Mouse (Mus musculus) limb, embryonic 12.5 days (tissue): ENCODE measurements around the gene Lrrc26. TPM values are rescaled to one million over a fixed set of nuclear protein-coding genes. Genes with fewer than 3 reads are reported as not detected.

ENCODE experiments used
- ATAC-seq: fragments of 200-750 bp; cut with Nextera tagmentation; 2 replicates; pipeline ENCODE4 v1.8.0; 2017; ENCODE audit warnings: low read depth, moderate TSS enrichment; ENCODE audit not compliant: insufficient number of reproducible peaks, insufficient read depth, low FRiP score, low TSS enrichment
- H3K27ac ChIP-seq: fragments of 300-500 bp; sonication (generic); 2 replicates; pipeline ENCODE4 v1.5.1; 2016; ENCODE audit warnings: mild to moderate bottlenecking, moderate library complexity
- H3K27me3 ChIP-seq: fragments of 300-500 bp; sonication (generic); 2 replicates; pipeline ENCODE4 v1.6.1; 2016; ENCODE audit warnings: mild to moderate bottlenecking, moderate library complexity
- H3K36me3 ChIP-seq: fragments of 300-500 bp; sonication (generic); 2 replicates; pipeline ENCODE4 v1.6.1; 2016; ENCODE audit warnings: mild to moderate bottlenecking, moderate library complexity
- H3K4me1 ChIP-seq: fragments of 300-500 bp; sonication (generic); replicated peaks from 2 replicates; pipeline ENCODE4 v1.6.1; 2016
- H3K4me2 ChIP-seq: fragments of 300-500 bp; sonication (generic); 2 replicates; pipeline ENCODE4 v1.6.1; 2016; ENCODE audit warnings: mild to moderate bottlenecking, moderate library complexity
- H3K4me3 ChIP-seq: fragments of 300-500 bp; sonication (generic); replicated peaks from 2 replicates; pipeline ENCODE4 v1.5.1; 2016; ENCODE audit warnings: mild to moderate bottlenecking
- H3K9ac ChIP-seq: fragments of 300-500 bp; sonication (generic); replicated peaks from 2 replicates; pipeline ENCODE4 v1.6.1; 2016; ENCODE audit warnings: mild to moderate bottlenecking, moderate library complexity
- H3K9me3 ChIP-seq: fragments of 300-500 bp; sonication (generic); 2 replicates; pipeline ENCODE4 v1.6.1; 2016; ENCODE audit warnings: mild to moderate bottlenecking, moderate library complexity
- WGBS: fragments of 180-500 bp; shearing (Covaris S2); methylation state at CpG from one replicate; pipeline ENCODE4 v1.1.7; 2016; 5-methylcytosine and 5-hydroxymethylcytosine counted together
- polyA plus RNA-seq: library from polyadenylated mRNA; unstranded; fragments of >200 nt; fragmentation: Nextera tagmentation; extraction: Ambion mirVana; gene quantifications from 2 replicates; pipeline ENCODE4 v1.2.1, GENCODE M21; 2016

Gene Lrrc26
- polyA plus RNA-seq, 1 experiment from 2014 or later: not detected

DNA sequence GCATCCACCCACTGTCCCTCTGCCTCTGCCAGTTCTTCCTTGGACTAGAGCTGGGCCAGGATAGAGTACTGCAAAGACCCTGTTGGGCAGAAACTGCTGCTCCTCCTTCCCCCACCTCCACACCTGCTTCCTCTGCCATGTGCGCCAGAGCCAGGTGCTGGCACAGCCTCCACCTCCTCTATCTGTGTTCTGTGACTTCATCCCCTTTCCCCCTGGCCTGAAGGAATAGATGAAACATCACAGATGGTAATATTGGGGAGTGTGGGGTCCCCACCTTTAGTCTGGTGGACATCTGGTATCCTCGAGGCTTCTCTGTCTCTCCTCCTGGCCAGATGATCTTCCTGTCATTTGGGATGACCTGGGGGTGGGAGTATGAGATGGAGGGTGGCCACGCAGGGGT is 13.7 kb downstream of the Lrrc26 start:
- Histone ChIP-seq H3K27ac (no peak overlapping the region), H3K4me3 (no peak overlapping the region), H3K4me1 (0 out of 2 replicates have a peak, but pooled peaks cover 6% of the 10 kb centered on the region), H3K4me2 (no peak overlapping the region), H3K36me3 (no peaks in the 10 kb centered on the region), H3K9ac (no peak overlapping the region), H3K27me3 (peaks cover 59% of the 10 kb centered on the region), H3K9me3 (no peaks in the 10 kb centered on the region)
- WGBS: 61% methylated on average over 3 of the region's 3 CpGs
- ATAC-seq: no peak

- Histone ChIP-seq H3K4me3 (peak overlapping the region; percentile 45), H3K9ac (no peak overlapping the region), H3K4me2 (peak overlapping the region; percentile 85), H3K4me1 (0 out of 2 replicates have a peak, but pooled peaks cover 6% of the 10 kb centered on the region), H3K27ac (no peak overlapping the region), H3K36me3 (no peaks in the 10 kb centered on the region), H3K9me3 (no peaks in the 10 kb centered on the region), H3K27me3 (peaks cover 63% of the 10 kb centered on the region)
- 72% methylated on average over 7 of the region's 7 CpGs for whole genome bisulfite sequencing
- no peak for ATAC-seq
Observed at GRCm38 (mm10) chr2:25303931-25304656, 14.4 kb downstream of the Lrrc26 start.

GRCm38 (mm10) chr2:25304657-25305541 is 15.2 kb downstream of the Lrrc26 start:
- Histone ChIP-seq H3K4me3 (peak overlapping the region; percentile 45), H3K4me2 (peak overlapping the region; percentile 85), H3K27me3 (peaks cover 70% of the 10 kb centered on the region), H3K9me3 (no peaks in the 10 kb centered on the region), H3K36me3 (no peaks in the 10 kb centered on the region), H3K27ac (no peak overlapping the region), H3K9ac (peak overlapping the region; percentile 51), H3K4me1 (0 out of 2 replicates have a peak, but pooled peaks cover 6% of the 10 kb centered on the region)
- ATAC-seq: peak; percentile 58
- 3% methylated on average over 37 of the region's 45 CpGs for WGBS

DNA sequence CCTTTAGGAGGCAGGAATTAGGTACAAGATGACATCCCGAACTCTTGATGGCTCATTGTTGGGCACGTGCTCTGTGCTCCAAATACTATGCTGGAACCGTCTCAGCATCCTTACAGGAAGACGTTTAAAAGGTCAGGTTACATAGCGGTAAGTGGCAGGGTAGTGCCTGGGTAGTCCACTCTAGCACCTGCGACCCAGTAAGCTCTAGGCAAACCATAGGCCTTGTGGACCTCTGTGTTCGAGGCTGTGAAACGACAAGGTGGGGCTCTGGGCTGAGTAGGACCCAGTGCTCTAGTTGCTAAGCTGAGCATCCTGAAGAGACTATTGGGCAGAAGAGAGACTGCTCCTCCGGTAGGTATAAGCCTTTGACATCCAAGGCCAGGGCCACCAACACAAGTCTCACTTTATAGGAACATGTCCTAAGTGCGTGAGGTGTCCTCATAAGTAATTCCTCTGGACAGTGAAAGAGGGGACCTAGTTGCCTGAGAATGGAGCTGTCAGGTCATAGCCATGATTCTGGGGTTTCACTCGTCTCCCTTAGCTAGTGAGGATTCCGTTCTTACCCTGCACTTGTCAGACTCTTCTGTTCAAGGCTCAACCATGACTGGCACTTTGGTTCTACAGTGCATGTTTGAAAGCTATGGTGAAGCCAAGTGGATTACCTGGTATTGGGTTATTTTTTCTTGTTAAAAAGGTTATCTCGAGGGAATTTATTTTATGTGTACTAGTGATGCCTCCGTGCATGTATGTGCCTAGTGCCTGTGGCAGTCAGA is 16.1 kb downstream of the Lrrc26 start:
- Histone ChIP-seq H3K27me3 (peaks cover 79% of the 10 kb centered on the region), H3K36me3 (no peaks in the 10 kb centered on the region), H3K9me3 (no peaks in the 10 kb centered on the region), H3K4me1 (0 out of 2 replicates have a peak, but pooled peaks cover 6% of the 10 kb centered on the region), H3K4me3 (peak overlapping the region; percentile 45), H3K4me2 (peak overlapping the region; percentile 85), H3K27ac (no peak overlapping the region), H3K9ac (peak overlapping the region; percentile 51; the same call in 1 of the 2 replicates)
- WGBS: 48% methylated on average over 14 of the region's 14 CpGs
- peak; percentile 32; the same call in 1 of the 2 replicates for ATAC-seq

DNA sequence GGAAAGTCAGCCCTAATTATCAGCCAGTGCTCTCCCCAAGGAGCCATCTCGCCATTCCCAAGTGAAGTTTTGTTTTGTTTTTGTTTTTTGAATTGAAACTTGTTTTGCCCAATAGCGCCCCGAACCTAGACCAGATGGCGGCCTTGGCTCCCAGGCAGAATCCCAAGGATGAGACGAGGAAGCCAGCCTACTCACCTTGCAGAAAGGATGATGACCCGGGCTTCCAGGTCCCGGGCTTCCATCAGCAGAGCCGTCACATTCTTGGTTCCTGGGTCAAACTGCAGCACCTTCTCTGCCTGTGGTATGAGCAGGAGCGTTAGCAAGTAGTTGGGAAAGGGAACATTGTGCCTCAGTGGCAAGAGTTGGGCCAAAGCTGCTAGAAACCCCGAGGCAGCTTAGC is 20.5 kb downstream of the Lrrc26 start:
- ATAC-seq: no peak
- Histone ChIP-seq H3K27me3 (peaks cover 97% of the 10 kb centered on the region), H3K9me3 (no peaks in the 10 kb centered on the region), H3K36me3 (no peaks in the 10 kb centered on the region), H3K27ac (no peak overlapping the region), H3K4me3 (no peak overlapping the region), H3K4me2 (no peak overlapping the region), H3K4me1 (no peaks in the 10 kb centered on the region), H3K9ac (no peak overlapping the region)
- 51% methylated on average over 10 of the region's 10 CpGs for WGBS

DNA sequence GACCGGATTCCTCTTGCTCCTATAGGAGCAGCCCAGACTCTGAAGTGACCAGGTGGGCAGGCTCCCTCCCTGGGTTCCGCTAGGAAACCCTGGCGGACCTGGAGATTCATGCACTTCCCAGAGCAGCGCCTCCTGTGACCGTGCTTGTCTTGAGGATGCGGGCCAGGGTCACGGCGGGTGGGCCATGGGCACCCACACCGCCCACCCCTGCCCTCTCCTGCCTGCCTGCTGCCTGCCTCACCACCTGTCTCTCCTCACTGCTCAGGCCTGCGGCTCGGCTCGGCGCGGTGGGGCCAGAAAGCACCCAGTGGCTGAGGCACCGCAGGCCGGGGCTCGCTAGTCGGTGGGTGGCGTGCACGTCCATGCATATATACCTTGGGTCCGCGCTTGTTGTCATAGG is 21.3 kb downstream of the Lrrc26 start:
- H3K9me3 ChIP-seq: no peaks in the 10 kb centered on the region
- 2% methylated on average over 21 of the region's 22 CpGs for WGBS
- no peak overlapping the region for H3K4me2 ChIP-seq
- no peak overlapping the region for H3K27ac ChIP-seq
- peaks cover 97% of the 10 kb centered on the region for H3K27me3 ChIP-seq
- no peaks in the 10 kb centered on the region for H3K36me3 ChIP-seq
- H3K4me3 ChIP-seq: no peak overlapping the region
- H3K9ac ChIP-seq: no peak overlapping the region
- ATAC-seq: no peak
- H3K4me1 ChIP-seq: no peaks in the 10 kb centered on the region

DNA sequence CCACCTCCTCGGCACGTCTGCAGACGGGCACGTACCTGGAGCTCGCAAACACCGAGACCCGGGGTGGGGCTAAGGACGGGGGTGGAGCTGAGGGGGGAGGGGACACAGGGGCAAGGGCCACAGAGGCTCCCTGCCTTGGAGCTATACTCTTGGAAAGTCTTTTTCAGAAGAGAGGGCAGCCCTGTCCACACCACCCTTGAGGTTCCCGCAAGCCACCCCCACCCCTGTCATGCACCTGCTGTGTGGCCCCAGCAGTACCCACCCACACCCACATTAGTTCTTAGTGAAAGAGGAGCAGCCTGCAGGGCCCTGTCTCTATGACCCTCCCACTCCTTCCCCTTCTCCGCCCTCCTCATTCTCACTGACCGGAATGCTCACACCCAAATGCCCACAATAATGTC is 21.8 kb downstream of the Lrrc26 start:
- H3K9me3 ChIP-seq: no peaks in the 10 kb centered on the region
- ATAC-seq: no peak

DNA sequence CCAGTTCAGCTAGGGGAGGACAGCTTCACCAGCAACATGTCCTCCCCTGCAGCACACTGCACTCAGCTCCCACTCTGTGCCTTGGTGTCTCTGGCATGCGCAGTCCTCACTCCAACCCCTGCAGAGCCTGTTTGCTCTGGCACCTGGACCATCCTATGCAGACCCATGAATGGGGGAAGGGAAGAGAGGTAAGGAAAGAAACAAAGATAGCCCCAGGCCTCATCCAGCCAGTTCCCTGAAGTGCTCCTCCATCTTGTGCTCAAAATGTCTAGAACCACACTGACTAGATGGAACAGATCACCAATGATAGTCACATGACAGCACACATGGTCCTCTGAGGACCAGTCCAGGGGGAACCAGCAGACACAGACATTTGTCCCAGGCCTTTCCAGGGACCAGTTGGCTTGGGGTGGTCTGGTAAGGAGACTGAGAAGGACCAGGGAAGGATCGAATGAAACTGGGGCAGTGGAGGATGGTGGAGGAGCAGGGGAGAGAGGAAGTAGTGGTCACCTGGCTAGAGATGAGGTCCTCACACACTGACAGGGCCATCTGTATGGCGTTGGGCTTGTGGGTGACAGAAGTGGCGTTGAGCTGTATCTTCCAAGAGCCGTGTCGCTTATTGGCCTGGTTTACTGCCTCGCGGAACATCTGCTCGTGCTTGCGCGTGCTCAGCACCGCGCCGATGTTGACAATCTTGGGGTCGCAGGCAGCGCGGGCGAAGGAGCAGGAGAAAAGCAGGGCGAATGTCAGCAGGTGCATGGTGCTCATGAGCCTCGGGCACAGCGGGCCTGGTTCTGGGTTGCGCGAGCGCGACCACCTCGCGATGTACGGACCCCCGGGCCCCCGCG is 28.6 kb downstream of the Lrrc26 start:
- Histone ChIP-seq H3K4me1 (peaks cover 6% of the 10 kb centered on the region), H3K27me3 (peaks cover 88% of the 10 kb centered on the region), H3K4me2 (peak overlapping the region; percentile 58), H3K9me3 (no peaks in the 10 kb centered on the region), H3K36me3 (no peaks in the 10 kb centered on the region), H3K9ac (no peak overlapping the region), H3K27ac (no peak overlapping the region), H3K4me3 (peak overlapping the region; percentile 32)
- 7% methylated on average over 31 of the region's 31 CpGs for WGBS
- ATAC-seq: no peak

More for the DNA sequence above, 21.8 kb downstream of the Lrrc26 start:
- H3K4me1 ChIP-seq: no peaks in the 10 kb centered on the region
- WGBS: 5% methylated on average over 11 of the region's 11 CpGs
- no peak overlapping the region for H3K4me2 ChIP-seq
- H3K36me3 ChIP-seq: no peaks in the 10 kb centered on the region
- H3K27ac ChIP-seq: no peak overlapping the region
- peaks cover 97% of the 10 kb centered on the region for H3K27me3 ChIP-seq
- H3K9ac ChIP-seq: no peak overlapping the region
- no peak overlapping the region for H3K4me3 ChIP-seq

- H3K4me1 ChIP-seq: peaks cover 6% of the 10 kb centered on the region
- H3K27ac ChIP-seq: no peak within 1 kb of the TSS
- 10% methylated on average over 58 of the region's 58 CpGs for WGBS
- H3K27me3 ChIP-seq: peaks cover 80% of the 10 kb centered on the region
- H3K36me3 ChIP-seq: no peaks in the 10 kb centered on the region
- H3K9ac ChIP-seq: no peak within 1 kb of the TSS
- H3K9me3 ChIP-seq: no peaks in the 10 kb centered on the region
- H3K4me2 ChIP-seq: peak within 1 kb of the TSS; percentile 58
- no peak; the same call in 1 of the 2 replicates for ATAC-seq
- H3K4me3 ChIP-seq: peak within 1 kb of the TSS; percentile 32
Observed at GRCm38 (mm10) chr2:25318971-25319773, 29.5 kb downstream of the Lrrc26 start, which contains the start of gene Grin1. TSS of gene Grin1 (minus strand) at chr2:25319187.
